Mouse (Mus musculus): ENCODE measurements at regions not wholly inside any gene's neighbourhood (a gene's known extent, or its start where the extent isn't known, plus 50 kb on each side); places are given as distances from the start of the nearest gene placed in this dataset.
"Not testable (repeated sequence)": the region's sequence is repeated elsewhere in the genome, so short reads cannot be mapped to it uniquely, and the experiment has no call there.

DNA sequence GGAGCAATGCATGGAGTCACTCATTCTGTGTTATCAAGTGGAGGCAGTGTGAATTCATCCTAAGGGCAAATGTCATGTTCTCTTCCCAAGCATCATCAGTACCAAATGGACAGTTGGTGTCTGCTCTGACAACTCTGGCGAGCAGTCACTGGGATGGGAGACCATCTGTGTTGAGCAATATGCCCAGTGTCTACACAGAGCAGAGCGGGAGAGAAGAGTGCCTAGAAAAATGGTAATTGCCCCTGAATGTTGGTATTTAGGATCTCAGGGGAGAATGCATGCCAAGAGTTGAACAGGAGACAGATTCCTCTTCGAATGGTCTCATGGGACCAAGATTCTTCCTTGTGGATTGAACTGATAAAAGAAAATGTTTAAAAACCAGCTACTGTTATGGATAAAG is 454.0 kb downstream of the Ets1 start:
- intact Hi-C loops (cut with DNase I): loop anchor here (5.0 to 10.0 kb wide), 2 partner anchors 818 to 1145 kb away; no protein-coding TSS in a partner anchor
- no peak for DNase-seq (ENCODE audit: extremely low spot score in 1 of 2, low spot score in 2 of 2)

DNA sequence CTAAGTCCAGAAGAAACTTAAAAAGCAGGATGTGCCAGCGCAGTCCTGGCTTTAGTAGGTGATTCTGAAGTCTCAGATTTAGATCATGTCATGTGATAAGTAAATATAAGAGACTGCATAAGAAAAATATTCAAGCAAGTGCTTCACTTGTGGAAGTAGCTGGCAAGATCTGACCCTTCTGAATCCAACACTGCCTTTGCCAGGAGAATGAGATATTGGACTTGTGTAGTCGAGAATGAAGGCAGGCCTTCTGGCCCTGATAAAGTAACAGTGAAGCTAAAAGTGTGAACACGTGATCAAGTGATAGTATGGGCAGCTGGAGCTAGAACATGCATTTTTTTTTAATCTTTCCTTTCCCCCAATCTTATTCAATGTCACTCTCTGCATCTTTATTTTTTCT is 455.6 kb downstream of the Ets1 start:
- intact Hi-C loops (cut with DNase I): loop anchor here (5.0 to 10.0 kb wide), 2 partner anchors 819 to 1147 kb away; no protein-coding TSS in a partner anchor
- DNase-seq (ENCODE audit: extremely low spot score in 1 of 2, low spot score in 2 of 2): no peak

DNA sequence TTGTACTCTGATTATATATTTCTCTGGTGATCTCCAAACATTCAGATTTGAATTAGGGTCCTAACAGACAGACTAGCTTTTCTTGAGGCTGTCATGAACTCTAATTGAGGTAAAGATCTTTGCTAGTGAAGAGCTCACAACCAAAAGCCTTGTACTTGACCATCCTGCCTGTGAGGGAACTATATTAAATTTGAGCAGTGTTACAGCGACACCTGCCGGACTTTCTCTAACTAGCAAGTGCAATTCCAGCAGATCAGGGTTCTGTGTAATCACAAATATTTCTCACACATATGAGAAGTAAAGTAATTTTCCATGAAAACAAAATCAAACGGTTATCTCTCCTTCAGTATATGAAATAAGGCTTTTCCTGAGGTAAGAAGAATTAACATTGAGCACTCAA is 459.6 kb downstream of the Ets1 start:
- intact Hi-C loops (cut with DNase I): loop anchor here (5.0 to 10.0 kb wide), 3 partner anchors 152 to 1151 kb away; no protein-coding TSS in a partner anchor
- peak; percentile 68 to 70 for DNase-seq (ENCODE audit: extremely low spot score in 1 of 2, low spot score in 2 of 2)

DNA sequence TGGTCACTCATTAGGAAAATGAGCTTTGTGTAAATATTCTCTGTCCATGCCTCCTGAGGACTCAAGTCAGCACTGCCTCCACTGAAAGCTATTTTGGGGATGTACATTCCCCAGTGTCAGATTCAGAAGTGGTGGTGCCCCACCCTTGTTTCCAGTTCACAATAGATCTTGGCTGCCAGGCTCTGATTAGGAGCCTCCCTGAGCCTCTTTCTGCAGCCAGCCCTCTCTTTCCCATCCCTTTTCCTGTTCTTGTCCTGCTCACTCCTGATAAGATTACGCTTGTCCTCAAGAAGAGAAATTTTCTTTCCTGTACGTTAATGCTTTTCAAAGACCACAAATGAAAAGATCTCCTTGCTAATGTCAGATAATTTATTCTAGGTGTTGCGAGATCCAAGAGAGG is 465.2 kb downstream of the Ets1 start:
- DNase-seq (ENCODE audit: extremely low spot score in 1 of 2, low spot score in 2 of 2): no peak
- intact Hi-C loops (cut with DNase I): no loop called here

DNA sequence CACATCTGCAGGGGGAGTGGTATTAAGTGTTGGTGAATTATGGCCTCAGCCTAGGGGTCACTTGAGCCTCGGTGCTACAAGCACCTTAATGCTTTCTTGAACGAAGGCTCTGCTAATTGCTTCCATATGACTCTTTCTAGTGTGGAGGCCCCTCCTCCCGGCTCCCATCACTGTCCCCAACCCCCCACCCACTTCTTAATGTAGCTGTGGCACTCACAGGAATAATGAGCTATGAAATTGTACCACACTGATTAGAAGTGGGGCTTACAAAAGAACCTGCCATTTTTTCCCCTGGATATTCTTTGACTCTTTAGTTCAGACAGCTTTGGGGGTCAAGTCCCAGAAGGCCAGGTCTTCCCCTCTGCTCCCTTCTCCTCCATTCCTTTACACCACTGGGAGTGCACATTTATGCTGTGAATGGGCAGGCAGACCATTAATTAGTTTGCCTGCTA is 468.6 kb downstream of the Ets1 start:
- no peak for DNase-seq (ENCODE audit: extremely low spot score in 1 of 2, low spot score in 2 of 2)
- intact Hi-C loops (cut with DNase I): no loop called here

DNA sequence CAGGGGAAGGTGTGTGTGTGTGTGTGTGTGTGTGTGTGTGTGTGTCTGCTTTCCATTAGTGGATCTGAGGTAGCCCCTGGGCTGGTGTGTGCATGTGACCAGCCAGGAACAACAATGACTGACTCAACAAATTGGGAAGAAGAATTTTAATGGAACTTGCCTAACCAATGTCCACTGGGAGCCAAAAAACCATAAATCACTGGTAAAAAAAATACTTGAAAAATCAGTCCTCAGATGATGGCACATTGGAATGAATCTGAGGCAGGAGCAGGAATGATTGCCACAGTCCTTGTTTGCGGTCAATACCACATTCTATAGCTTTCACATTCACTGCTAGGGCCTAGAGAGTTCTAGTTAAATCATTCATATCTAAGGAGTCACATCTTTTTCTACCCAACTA is 487.8 kb downstream of the Ets1 start:
- no peak for DNase-seq (ENCODE audit: extremely low spot score in 1 of 2, low spot score in 2 of 2)
- intact Hi-C loops (cut with DNase I): no loop called here

DNA sequence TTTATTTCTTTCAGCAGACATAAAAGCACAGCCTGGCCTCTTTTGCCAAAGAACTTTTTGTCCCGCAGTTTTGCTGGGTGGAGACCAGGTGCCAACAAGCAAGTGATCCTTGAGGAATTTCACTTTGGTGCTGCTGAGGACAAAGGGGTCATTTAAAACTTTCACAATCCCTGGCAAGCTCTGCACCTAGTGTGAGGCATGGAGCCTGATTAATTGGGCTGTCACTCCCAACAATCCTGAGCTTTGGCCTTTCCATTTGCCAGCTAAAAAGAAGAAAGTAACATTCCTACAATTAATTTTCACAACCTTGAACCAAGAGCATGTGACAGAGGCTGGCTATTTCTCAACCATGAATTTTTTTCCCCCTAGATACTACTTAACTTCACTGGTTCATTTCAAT is 516.2 kb downstream of the Ets1 start:
- intact Hi-C loops (cut with DNase I): no loop called here
- no peak for DNase-seq (ENCODE audit: extremely low spot score in 1 of 2, low spot score in 2 of 2)

DNA sequence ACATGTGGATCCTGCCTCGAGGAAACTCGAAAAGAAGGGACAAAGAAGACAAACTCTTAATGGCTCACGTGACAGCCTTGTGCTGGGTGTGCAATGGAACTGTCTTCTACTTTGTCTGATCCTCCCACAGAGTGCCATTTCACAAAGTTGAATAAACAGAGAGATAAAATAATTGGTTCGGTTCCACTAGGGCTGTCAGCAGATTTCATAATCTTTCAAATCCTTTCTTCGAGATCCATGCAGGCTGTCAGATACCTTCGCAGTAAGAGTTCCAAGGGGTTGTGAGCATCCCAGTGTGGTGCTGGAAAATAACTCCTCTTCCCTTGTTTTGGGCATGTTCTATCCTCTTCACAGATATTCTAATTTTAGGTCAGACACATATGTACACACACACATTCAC is 532.1 kb downstream of the Ets1 start:
- intact Hi-C loops (cut with DNase I): no loop called here
- no peak for DNase-seq (ENCODE audit: extremely low spot score in 1 of 2, low spot score in 2 of 2)

DNA sequence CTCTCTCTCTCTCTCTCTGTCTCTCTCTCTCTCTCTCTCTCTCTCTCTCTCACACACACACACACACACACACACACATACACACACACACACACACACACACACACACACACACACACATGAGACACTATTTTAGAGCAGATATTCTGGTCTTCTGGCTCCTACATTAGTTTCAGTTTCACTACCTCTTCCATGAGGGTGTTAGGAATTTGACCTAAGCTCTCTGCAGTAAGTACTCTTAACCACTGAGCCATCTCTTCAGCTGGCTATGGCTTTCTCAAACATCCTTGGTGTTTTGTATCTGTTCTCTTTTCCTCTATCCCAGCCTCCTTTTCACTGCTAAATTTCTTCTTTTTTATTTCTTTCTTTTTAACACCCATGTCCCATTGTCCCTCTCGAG is 533.1 kb downstream of the Ets1 start:
- intact Hi-C loops (cut with DNase I); DNase-seq (ENCODE audit: extremely low spot score in 1 of 2, low spot score in 2 of 2): not testable (repeated sequence)

DNA sequence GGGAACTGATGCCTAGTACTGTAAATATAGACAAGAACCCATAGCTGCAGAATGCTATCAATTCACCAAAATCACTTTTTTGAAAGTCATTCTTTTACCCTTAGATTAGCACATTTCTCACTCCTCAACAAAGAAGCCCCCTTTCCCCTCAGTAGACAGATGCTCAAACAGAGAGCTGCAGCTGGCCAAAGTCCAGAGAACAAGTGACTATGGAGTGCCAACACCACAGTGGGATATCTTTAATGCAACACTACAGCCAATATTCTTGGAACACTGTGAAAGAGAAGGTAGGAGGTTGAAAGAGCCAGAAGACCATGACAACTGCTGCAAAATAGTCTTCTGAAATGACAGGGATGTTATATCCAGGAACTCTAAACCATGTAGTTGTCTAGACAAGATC is 544.0 kb downstream of the Ets1 start:
- intact Hi-C loops (cut with DNase I): no loop called here
- no peak for DNase-seq (ENCODE audit: extremely low spot score in 1 of 2, low spot score in 2 of 2)

DNA sequence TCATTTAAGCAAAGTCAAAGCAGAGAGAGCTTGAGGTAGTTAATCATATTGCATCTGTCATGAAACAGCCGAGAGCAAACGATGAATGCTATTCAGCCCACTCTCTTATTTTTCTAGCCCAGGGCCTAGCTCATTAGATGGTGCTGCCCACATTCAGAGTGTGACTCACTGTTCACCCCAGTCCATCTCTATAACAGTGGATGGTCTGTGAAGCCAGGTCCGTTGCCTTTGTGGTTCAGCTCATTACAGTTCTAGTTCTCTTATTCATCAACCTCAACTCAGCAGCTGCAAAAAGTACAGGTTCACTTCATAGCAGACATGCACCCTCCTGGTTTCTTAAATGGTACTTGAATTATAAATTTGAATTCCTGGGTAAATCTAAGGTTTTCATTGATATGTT is 551.2 kb downstream of the Ets1 start:
- intact Hi-C loops (cut with DNase I): no loop called here
- no peak for DNase-seq (ENCODE audit: extremely low spot score in 1 of 2, low spot score in 2 of 2)

DNA sequence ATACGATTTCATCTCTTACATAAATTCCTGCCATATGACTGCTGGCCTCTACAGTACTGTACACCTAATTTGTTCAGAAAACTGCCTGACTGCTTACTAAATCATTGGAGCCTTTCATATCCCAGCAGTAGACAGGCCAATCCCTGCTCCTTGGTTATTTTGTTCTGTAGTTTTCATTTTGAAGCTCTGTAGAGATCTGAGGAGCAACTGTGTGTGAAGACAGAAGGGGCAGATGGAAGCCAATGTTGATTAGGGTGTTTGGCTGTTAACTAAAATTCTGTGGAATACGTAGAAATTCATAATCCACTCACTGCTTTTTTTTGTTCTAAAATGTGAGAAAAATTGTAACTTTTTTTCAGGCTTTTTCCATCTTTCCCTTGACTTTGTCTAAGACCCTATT is 573.1 kb downstream of the Ets1 start:
- intact Hi-C loops (cut with DNase I): no loop called here
- DNase-seq (ENCODE audit: extremely low spot score in 1 of 2, low spot score in 2 of 2): no peak

DNA sequence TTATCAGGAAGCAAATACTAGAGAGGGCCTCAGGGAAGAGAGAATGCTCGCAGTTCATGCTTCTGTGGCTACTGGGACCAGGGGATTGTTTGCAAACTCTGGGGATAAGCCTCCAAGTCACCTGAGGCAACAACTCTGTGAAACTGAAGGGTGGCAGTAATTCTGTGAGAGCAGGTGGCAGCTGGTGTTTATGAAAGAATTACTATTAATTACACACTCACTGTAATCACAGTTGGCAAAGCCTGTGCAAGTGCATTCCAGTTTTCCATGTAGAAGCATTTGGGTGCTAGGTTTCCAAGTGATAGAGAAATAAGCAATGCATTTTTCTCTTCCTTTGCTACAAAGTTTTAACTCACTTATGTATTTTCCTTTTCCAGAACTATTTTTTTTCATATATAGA is 578.5 kb downstream of the Ets1 start:
- no peak for DNase-seq (ENCODE audit: extremely low spot score in 1 of 2, low spot score in 2 of 2)
- intact Hi-C loops (cut with DNase I): no loop called here

DNA sequence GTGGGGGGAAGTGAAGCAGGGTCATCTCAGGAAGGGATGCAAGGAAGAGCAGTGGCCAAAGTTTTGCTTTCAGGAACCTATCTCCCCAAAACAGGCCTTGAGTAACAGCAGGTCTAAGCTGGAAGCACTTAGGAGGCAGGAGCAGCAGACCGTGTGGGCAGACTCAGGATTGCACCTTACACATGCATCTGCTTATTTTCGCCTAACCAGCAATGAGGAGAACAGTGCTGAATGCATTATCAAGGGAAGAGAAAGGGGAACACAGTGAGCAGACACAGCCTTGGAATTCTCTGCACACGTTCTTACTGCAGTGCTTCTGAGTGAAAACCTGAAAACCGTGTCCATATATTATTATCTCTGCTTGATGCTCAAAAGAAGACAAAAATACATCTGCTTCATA is 585.0 kb downstream of the Ets1 start:
- no peak for DNase-seq (ENCODE audit: extremely low spot score in 1 of 2, low spot score in 2 of 2)
- intact Hi-C loops (cut with DNase I): no loop called here

DNA sequence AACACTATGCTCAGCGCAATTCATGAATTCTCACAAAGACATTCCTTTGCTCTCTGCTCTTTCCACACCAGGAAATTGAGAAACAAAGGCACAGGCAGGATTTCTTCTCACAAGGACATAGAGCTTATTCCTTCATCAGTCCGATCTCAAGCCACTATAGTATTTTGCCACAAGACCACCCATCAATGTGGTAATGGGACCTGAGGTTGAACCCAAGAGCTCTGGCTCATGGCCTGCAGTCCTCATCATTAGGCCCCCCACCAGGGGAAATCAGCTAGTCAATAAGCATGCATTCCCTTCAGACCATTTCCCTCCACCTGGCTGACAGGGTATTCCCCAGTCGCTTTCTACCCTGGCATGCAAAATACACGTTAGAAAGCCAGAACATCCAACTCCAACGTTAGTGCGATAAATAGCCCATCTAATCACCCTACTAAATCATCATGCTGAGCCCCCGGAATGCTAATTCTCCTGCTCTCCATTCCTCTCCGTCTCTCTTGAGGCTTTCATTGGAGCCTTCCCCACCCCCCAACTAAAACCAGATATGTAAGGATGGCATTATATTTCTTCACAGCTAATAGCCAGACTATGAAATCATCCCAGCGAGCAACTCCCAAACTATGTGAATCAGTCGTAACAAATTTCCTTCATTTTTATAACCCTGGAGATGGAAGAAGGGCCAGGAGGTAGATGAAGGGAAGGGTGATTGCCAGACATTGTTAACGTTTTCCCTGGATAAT is 586.2 kb downstream of the Ets1 start:
- no peak for DNase-seq (ENCODE audit: extremely low spot score in 1 of 2, low spot score in 2 of 2)
- intact Hi-C loops (cut with DNase I): no loop called here

DNA sequence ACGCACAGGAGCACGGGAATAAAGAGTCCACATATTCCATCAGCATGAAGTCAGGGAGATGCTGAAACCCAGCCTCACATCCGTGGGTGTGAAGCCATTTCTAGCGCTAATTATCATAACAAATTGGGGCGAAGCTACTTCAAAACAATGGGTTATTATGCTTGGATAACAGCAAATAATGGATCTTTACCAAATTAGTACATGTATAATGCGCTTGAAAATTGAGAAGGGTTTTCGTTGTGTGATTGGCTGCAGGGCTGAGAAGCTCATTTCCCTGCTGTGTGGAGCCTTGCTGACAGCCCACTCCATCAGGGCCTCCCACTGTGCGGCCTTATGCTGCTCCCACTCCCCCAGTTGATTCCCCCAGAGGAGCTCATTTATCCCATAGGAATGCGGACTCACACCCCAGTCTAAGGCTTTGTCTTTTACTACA is 597.7 kb downstream of the Ets1 start:
- no peak for DNase-seq (ENCODE audit: extremely low spot score in 1 of 2, low spot score in 2 of 2)
- intact Hi-C loops (cut with DNase I): no loop called here

DNA sequence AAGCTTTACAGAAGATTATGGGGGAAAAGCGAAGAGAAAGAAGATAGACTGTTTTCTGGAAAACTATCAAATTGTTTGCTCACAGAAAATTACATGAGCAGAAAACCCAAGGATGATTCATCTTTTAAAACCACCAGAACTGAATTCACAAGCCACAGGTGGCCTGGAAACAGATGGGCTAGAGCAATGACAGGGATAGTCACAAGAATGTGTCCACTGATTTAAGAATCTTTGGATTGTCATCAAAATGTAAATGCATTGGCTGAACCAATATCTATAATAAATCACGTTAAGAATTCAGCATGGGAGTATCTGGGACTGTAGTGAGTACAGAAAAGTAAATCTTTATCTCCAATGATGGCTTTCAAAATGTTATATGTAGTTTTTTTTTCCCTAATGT is 602.2 kb downstream of the Ets1 start:
- DNase-seq (ENCODE audit: extremely low spot score in 1 of 2, low spot score in 2 of 2): no peak
- intact Hi-C loops (cut with DNase I): no loop called here

DNA sequence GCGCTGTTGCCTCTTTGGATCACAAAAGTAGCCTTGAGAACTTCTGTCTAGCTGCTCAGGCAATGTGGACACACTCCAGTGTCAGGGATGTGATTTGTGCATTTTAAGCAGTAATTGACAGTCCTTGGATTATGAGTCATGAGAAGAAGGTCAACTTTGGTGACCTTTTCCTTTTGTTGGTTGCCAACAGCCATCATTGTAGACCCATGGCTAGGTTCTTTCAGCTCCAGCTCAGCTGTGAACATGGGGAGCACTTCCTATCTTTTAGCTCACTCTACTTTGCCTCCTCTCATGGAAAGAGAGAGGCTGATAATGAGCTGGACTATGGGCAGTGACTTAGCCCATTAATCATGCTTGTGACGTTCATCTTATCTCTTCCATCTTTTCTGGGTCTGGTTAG is 602.8 kb downstream of the Ets1 start:
- DNase-seq (ENCODE audit: extremely low spot score in 1 of 2, low spot score in 2 of 2): no peak
- intact Hi-C loops (cut with DNase I): no loop called here

DNA sequence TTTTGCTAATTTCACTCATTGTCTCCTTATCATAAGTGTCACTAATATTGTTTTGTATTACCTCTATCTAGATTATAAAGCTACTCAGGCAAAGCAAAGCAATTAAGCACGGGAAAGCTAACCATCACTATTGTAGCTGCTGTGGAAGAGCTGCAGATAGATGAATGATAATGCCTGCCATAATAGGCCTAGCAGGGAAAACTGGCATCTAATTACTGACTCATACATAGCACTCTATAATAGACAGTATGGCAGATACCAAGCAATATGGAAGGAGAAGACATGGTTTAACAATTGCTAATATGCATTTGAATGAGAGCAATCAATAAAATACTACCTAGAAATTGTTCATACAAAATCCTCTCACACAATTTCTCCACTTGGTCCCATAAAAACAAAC is 604.5 kb downstream of the Ets1 start:
- DNase-seq (ENCODE audit: extremely low spot score in 1 of 2, low spot score in 2 of 2): no peak
- intact Hi-C loops (cut with DNase I): loop anchor here (10.0 kb wide), 1 partner anchor 296 kb away; no protein-coding TSS in a partner anchor

DNA sequence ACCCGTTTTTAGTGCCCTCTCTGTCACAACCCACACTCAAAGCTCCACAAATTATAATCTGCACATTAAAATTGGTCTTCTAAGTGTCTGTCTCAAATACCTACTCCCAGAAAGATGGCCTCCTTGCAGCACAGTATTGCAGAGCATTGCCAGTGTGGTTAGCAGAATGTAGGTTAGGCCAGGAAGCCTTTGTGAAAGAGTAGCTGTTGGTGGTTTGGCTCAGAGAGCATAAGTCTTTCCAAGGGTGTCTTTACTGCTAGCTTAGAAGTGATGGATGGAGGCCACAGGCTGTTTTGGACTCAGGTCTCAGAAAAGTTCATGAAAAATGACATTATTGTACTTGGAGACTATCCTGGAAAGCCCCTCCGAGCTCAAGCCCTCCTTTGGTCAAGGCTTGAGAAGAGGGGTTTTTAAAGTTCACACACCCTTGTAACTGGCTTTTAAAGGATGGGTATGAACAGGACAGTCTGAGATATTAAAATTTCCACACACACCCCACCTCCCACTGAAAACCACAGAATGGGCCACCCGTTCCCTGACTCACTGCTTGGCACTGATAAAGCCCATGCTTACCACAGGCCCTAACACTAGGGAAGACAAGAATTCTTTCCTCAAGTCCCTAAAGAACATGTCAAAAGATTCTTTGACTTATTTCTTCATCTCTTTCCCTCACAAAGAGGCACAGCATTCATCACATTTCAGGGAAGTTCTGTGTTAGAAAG is 605.1 kb downstream of the Ets1 start:
- DNase-seq (ENCODE audit: extremely low spot score in 1 of 2, low spot score in 2 of 2): no peak
- intact Hi-C loops (cut with DNase I): loop anchor here (10.0 kb wide), 1 partner anchor 296 kb away; no protein-coding TSS in a partner anchor
